Mouse (Mus musculus) testis, adult 2 months (tissue): Measurements from ENCODE around the gene Clptm1l. TPM values are rescaled to one million over a fixed set of nuclear protein-coding genes. Genes with fewer than 3 reads are reported as not detected.
A peak's percentile ranks its signal among the peaks of the same experiment; 100 is the strongest.

Source experiments
- H3K27ac ChIP-seq: fragments of 200-500 bp; 2 replicates; pipeline ENCODE4 v1.5.1; 2012; ENCODE audit warnings: low read depth, low read length; ENCODE audit not compliant: control insufficient read depth, insufficient read depth
- H3K27me3 ChIP-seq: fragments of 200-500 bp; 2 replicates; pipeline ENCODE4 v1.6.1; 2012; ENCODE audit warnings: mild to moderate bottlenecking, low read length, moderate library complexity; ENCODE audit not compliant: control insufficient read depth, insufficient read depth
- H3K36me3 ChIP-seq: fragments of 200-500 bp; 2 replicates; pipeline ENCODE4 v1.6.1; 2012; ENCODE audit warnings: mild to moderate bottlenecking, low read length; ENCODE audit not compliant: control insufficient read depth, insufficient read depth
- H3K4me1 ChIP-seq: fragments of 200-500 bp; 2 replicates; pipeline ENCODE4 v1.6.1; 2012; ENCODE audit warnings: low read length; ENCODE audit not compliant: control insufficient read depth, insufficient read depth
- H3K4me3 ChIP-seq: fragments of 200-500 bp; 2 replicates; pipeline ENCODE4 v1.5.1; 2012; ENCODE audit warnings: low read depth, mild to moderate bottlenecking, low read length, moderate library complexity, mixed read lengths; ENCODE audit not compliant: control insufficient read depth
- CTCF ChIP-seq: fragments of 200-500 bp; IDR thresholded peaks from 2 replicates; pipeline ENCODE4 v1.5.1; 2012; ENCODE audit warnings: low read depth, mild to moderate bottlenecking, inconsistent platforms, low read length, moderate library complexity; ENCODE audit not compliant: control insufficient read depth, insufficient read depth, insufficient replicate concordance
- POLR2A ChIP-seq: fragments of 200-500 bp; IDR thresholded peaks from 2 replicates; pipeline ENCODE4 v1.6.1; 2012; ENCODE audit warnings: low read depth, mild to moderate bottlenecking, inconsistent platforms, low read length, moderate library complexity; ENCODE audit not compliant: control insufficient read depth
- polyA plus RNA-seq: library from polyadenylated mRNA; depleted of rRNA; stranded (reverse); fragments of >200 nt; gene quantifications from 2 replicates; pipeline ENCODE4 v1.2.3, GENCODE M21; 2012; rRNA removed

The Clptm1l gene
- 132 and 138 TPM in 2 replicates for polyA plus RNA-seq

GRCm38 (mm10) chr13:73603522-73604155, at the start of gene Clptm1l:
TSS of gene Clptm1l (plus strand) at chr13:73604006.
- Histone ChIP-seq H3K27me3 (no peaks in the 10 kb centered on the region), H3K4me1 (peaks cover 6% of the 10 kb centered on the region)
- TF ChIP-seq CTCF (no peak), POLR2A (peak; percentile 78)

GRCm38 (mm10) chr13:73564201-73564600, 39.6 kb upstream of the Clptm1l start:
- TF ChIP-seq CTCF (no peak), POLR2A (no peak)
- H3K4me3 ChIP-seq: no peak overlapping the region
- H3K27ac ChIP-seq: no peak overlapping the region
- no peaks in the 10 kb centered on the region for H3K36me3 ChIP-seq
- no peaks in the 10 kb centered on the region for H3K4me1 ChIP-seq
- no peaks in the 10 kb centered on the region for H3K27me3 ChIP-seq

More at GRCm38 (mm10) chr13:73603522-73604155, at the start of gene Clptm1l:
- H3K4me3 ChIP-seq: peak within 1 kb of the TSS; percentile 92
- H3K27ac ChIP-seq: peak within 1 kb of the TSS; percentile 46
- no peaks in the 10 kb centered on the region; the same call in 1 of the 2 replicates for H3K36me3 ChIP-seq

GRCm38 (mm10) chr13:73575051-73575450, 28.8 kb upstream of the Clptm1l start:
- Histone ChIP-seq H3K4me1 (no peaks in the 10 kb centered on the region), H3K27ac (no peak overlapping the region)

DNA sequence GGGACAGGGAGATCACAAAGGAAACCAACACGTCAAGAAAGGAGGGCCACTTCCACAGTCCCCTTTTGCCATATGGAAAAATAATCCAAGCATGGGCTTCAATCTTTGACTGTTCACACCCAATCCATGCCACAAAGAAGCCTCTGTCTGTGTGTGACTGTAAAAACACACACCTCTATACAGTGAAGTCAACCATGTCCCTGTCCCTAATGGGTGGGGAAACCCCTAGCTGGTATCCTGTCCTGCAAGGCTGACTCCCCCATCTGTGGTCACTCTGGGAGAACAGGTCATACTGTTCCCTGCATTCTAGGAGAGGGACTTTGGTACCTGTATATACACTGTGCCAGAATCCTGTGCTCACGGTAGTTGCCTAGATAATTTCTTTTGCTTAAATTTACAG, 26.5 kb upstream of the Clptm1l start:
- Histone ChIP-seq H3K27ac (no peak overlapping the region), H3K36me3 (no peaks in the 10 kb centered on the region)
- TF ChIP-seq POLR2A: no peak
- TF ChIP-seq CTCF: no peak

More at GRCm38 (mm10) chr13:73575051-73575450, 28.8 kb upstream of the Clptm1l start:
- Histone ChIP-seq H3K27me3 (no peaks in the 10 kb centered on the region), H3K4me3 (no peak overlapping the region), H3K36me3 (no peaks in the 10 kb centered on the region)
- TF ChIP-seq POLR2A: no peak
- TF ChIP-seq CTCF: no peak

GRCm38 (mm10) chr13:73591488-73591887, 12.3 kb upstream of the Clptm1l start:
- H3K36me3 ChIP-seq: no peaks in the 10 kb centered on the region
- no peaks in the 10 kb centered on the region for H3K4me1 ChIP-seq
- no peaks in the 10 kb centered on the region for H3K27me3 ChIP-seq
- TF ChIP-seq CTCF (no peak), POLR2A (no peak)
- no peak overlapping the region for H3K27ac ChIP-seq
- H3K4me3 ChIP-seq: no peak overlapping the region

More for the DNA sequence above, 26.5 kb upstream of the Clptm1l start:
- H3K4me3 ChIP-seq: no peak overlapping the region
- no peaks in the 10 kb centered on the region for H3K4me1 ChIP-seq
- H3K27me3 ChIP-seq: no peaks in the 10 kb centered on the region

DNA sequence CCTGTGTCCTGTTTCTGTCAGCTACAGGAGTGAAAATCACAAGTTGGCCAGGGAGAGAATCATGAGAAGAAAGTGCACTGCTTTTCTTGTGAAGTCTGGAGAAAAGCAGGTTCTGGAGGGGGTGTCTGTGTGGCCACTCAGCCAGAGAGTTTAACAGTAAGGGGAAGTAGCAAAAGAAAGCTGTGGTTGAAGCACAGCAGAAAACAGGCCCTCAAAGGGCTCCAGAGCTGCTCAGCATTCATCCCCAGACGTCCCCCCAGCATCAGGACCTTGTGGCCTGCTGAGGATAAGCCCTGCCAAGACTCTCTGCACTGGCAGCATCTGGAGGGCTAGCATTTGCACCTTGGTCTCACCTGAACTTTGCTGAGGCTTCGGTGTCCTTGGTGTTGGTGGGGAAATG, 11.3 kb upstream of the Clptm1l start:
- Histone ChIP-seq H3K4me3 (no peak overlapping the region), H3K27me3 (no peaks in the 10 kb centered on the region), H3K4me1 (no peaks in the 10 kb centered on the region), H3K36me3 (no peaks in the 10 kb centered on the region), H3K27ac (no peak overlapping the region)
- TF ChIP-seq CTCF: no peak
- TF ChIP-seq POLR2A: no peak

DNA sequence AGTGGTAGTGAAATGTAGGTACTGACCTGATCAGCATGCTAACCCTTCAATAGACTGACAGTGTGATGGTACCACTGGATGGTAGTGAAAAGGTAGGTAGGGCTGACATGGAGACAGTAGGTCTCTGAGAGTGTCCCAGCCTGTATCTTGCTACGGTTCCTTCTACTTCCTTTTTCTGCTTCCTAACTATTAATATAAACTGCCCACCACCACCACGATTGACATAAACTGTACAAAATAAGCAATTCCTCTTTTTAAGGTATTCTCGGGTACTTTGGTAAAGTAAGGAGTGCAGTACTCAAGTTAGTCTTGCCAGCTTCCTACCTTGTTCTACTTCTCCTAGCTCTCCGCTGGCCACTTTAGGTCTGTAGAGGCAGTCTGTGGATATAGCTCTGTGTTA, 7.5 kb upstream of the Clptm1l start:
- no peaks in the 10 kb centered on the region for H3K36me3 ChIP-seq
- H3K4me1 ChIP-seq: no peaks in the 10 kb centered on the region
- H3K4me3 ChIP-seq: no peak overlapping the region
- H3K27me3 ChIP-seq: no peaks in the 10 kb centered on the region
- no peak for TF ChIP-seq POLR2A
- TF ChIP-seq CTCF: no peak
- no peak overlapping the region for H3K27ac ChIP-seq
